Mouse (Mus musculus): Measurements from ENCODE around the gene Rest. TPM values are rescaled to one million over a fixed set of nuclear protein-coding genes. Genes with fewer than 3 reads are reported as not detected.

The Rest gene
- total and polyA plus RNA-seq, 2 experiments: 3.7 to 9.8 TPM

- DNase-seq (ENCODE audit: extremely low read depth, low read depth, low spot score): no peak
- WGBS: 96% methylated on average over 6 of the region's 6 CpGs
- no peaks in the 10 kb centered on the region for H3K4me1 ChIP-seq (ENCODE audit: control insufficient read depth, insufficient read depth, low read length)
- H3K79me2 ChIP-seq (ENCODE audit: control insufficient read depth, insufficient read depth, low read length): peaks cover 13% of the 10 kb centered on the region
- H3K27me3 ChIP-seq (ENCODE audit: control insufficient read depth, insufficient read depth, low read length): no peaks in the 10 kb centered on the region
- no peak overlapping the region for H3K9ac ChIP-seq (ENCODE audit: low read depth, low read length)
- H3K4me3 ChIP-seq (ENCODE audit: insufficient read depth, low read depth, low read length): no peak overlapping the region
- TF ChIP-seq POLR2A (IDR thresholded peaks at IDR 0.05; ENCODE audit: extremely low read depth, insufficient read depth, low read length) (no peak), CTCF (IDR thresholded peaks at IDR 0.05; ENCODE audit: low read depth, low read length) (no peak)
- no peak overlapping the region for H3K27ac ChIP-seq (replicated peaks; ENCODE audit: insufficient read depth, low read depth, low read length)
- peaks cover 31% of the 10 kb centered on the region for H3K36me3 ChIP-seq (ENCODE audit: control insufficient read depth, insufficient read depth, low read length)
Measured at GRCm38 (mm10) chr5:77277204-77277603, 11.9 kb downstream of the Rest start.

GRCm38 (mm10) chr5:77281518-77282174 lies 16.4 kb downstream of the Rest start:
- Histone ChIP-seq H3K4me1 (ENCODE audit: control insufficient read depth, insufficient read depth, low read length) (no peaks in the 10 kb centered on the region), H3K36me3 (ENCODE audit: control insufficient read depth, insufficient read depth, low read length) (peaks cover 36% of the 10 kb centered on the region), H3K4me3 (ENCODE audit: insufficient read depth, low read depth, low read length) (no peak overlapping the region), H3K27me3 (ENCODE audit: control insufficient read depth, insufficient read depth, low read length) (no peaks in the 10 kb centered on the region), H3K9ac (ENCODE audit: low read depth, low read length) (no peak overlapping the region), H3K27ac (replicated peaks; ENCODE audit: insufficient read depth, low read depth, low read length) (no peak overlapping the region), H3K79me2 (ENCODE audit: control insufficient read depth, insufficient read depth, low read length) (peaks cover 3% of the 10 kb centered on the region; the same call in 1 of the 2 replicates)
- WGBS: 88% methylated on average over 20 of the region's 20 CpGs
- DNase-seq (ENCODE audit: extremely low read depth, low read depth, low spot score): no peak
- TF ChIP-seq CTCF (IDR thresholded peaks at IDR 0.05; ENCODE audit: low read depth, low read length) (no peak), POLR2A (IDR thresholded peaks at IDR 0.05; ENCODE audit: extremely low read depth, insufficient read depth, low read length) (no peak)

GRCm38 (mm10) chr5:77282242-77282641 lies 17.0 kb downstream of the Rest start:
- Histone ChIP-seq H3K36me3 (ENCODE audit: control insufficient read depth, insufficient read depth, low read length) (peaks cover 34% of the 10 kb centered on the region), H3K4me1 (ENCODE audit: control insufficient read depth, insufficient read depth, low read length) (no peaks in the 10 kb centered on the region), H3K9ac (ENCODE audit: low read depth, low read length) (no peak overlapping the region), H3K4me3 (ENCODE audit: insufficient read depth, low read depth, low read length) (no peak overlapping the region), H3K27me3 (ENCODE audit: control insufficient read depth, insufficient read depth, low read length) (no peaks in the 10 kb centered on the region), H3K27ac (replicated peaks; ENCODE audit: insufficient read depth, low read depth, low read length) (no peak overlapping the region), H3K79me2 (ENCODE audit: control insufficient read depth, insufficient read depth, low read length) (peaks cover 3% of the 10 kb centered on the region; the same call in 1 of the 2 replicates)
- WGBS: 85% methylated on average over 9 of the region's 9 CpGs
- DNase-seq (ENCODE audit: extremely low read depth, low read depth, low spot score): no peak
- TF ChIP-seq POLR2A (IDR thresholded peaks at IDR 0.05; ENCODE audit: extremely low read depth, insufficient read depth, low read length): no peak
- TF ChIP-seq CTCF (IDR thresholded peaks at IDR 0.05; ENCODE audit: low read depth, low read length): no peak

GRCm38 (mm10) chr5:77285685-77286084 lies 20.4 kb downstream of the Rest start:
- H3K27ac ChIP-seq (replicated peaks; ENCODE audit: insufficient read depth, low read depth, low read length): no peak overlapping the region
- 92% methylated on average over 7 of the region's 7 CpGs for WGBS
- no peak for TF ChIP-seq POLR2A (IDR thresholded peaks at IDR 0.05; ENCODE audit: extremely low read depth, insufficient read depth, low read length)
- H3K4me3 ChIP-seq (ENCODE audit: insufficient read depth, low read depth, low read length): no peak overlapping the region
- no peaks in the 10 kb centered on the region for H3K4me1 ChIP-seq (ENCODE audit: control insufficient read depth, insufficient read depth, low read length)
- peaks cover 24% of the 10 kb centered on the region for H3K36me3 ChIP-seq (ENCODE audit: control insufficient read depth, insufficient read depth, low read length)
- no peak for DNase-seq (ENCODE audit: extremely low read depth, low read depth, low spot score)
- no peak overlapping the region for H3K9ac ChIP-seq (ENCODE audit: low read depth, low read length)
- H3K27me3 ChIP-seq (ENCODE audit: control insufficient read depth, insufficient read depth, low read length): no peaks in the 10 kb centered on the region
- 0 out of 2 replicates have a peak, but pooled peaks cover 3% of the 10 kb centered on the region for H3K79me2 ChIP-seq (ENCODE audit: control insufficient read depth, insufficient read depth, low read length)

- H3K27ac ChIP-seq (replicated peaks; ENCODE audit: insufficient read depth, low read depth, low read length): no peak overlapping the region
- no peak for TF ChIP-seq CTCF (IDR thresholded peaks at IDR 0.05; ENCODE audit: low read depth, low read length)
- TF ChIP-seq POLR2A (IDR thresholded peaks at IDR 0.05; ENCODE audit: extremely low read depth, insufficient read depth, low read length): no peak
- H3K9ac ChIP-seq (ENCODE audit: low read depth, low read length): no peak overlapping the region
- H3K27me3 ChIP-seq (ENCODE audit: control insufficient read depth, insufficient read depth, low read length): no peaks in the 10 kb centered on the region
- 0 out of 2 replicates have a peak, but pooled peaks cover 3% of the 10 kb centered on the region for H3K79me2 ChIP-seq (ENCODE audit: control insufficient read depth, insufficient read depth, low read length)
- H3K4me1 ChIP-seq (ENCODE audit: control insufficient read depth, insufficient read depth, low read length): no peaks in the 10 kb centered on the region
- peaks cover 18% of the 10 kb centered on the region for H3K36me3 ChIP-seq (ENCODE audit: control insufficient read depth, insufficient read depth, low read length)
- H3K4me3 ChIP-seq (ENCODE audit: insufficient read depth, low read depth, low read length): no peak overlapping the region
- no peak for DNase-seq (ENCODE audit: extremely low read depth, low read depth, low spot score)
- 88% methylated on average over 5 of the region's 5 CpGs for WGBS
Measured at GRCm38 (mm10) chr5:77286904-77287303, 21.6 kb downstream of the Rest start.

- Histone ChIP-seq H3K27ac (replicated peaks; ENCODE audit: insufficient read depth, low read depth, low read length) (no peak overlapping the region), H3K9ac (ENCODE audit: low read depth, low read length) (no peak overlapping the region), H3K79me2 (ENCODE audit: control insufficient read depth, insufficient read depth, low read length) (no peaks in the 10 kb centered on the region), H3K36me3 (ENCODE audit: control insufficient read depth, insufficient read depth, low read length) (peaks cover 14% of the 10 kb centered on the region), H3K4me3 (ENCODE audit: insufficient read depth, low read depth, low read length) (no peak overlapping the region), H3K27me3 (ENCODE audit: control insufficient read depth, insufficient read depth, low read length) (no peaks in the 10 kb centered on the region), H3K4me1 (ENCODE audit: control insufficient read depth, insufficient read depth, low read length) (no peaks in the 10 kb centered on the region)
- 86% methylated on average over 6 of the region's 6 CpGs for WGBS
- TF ChIP-seq CTCF (IDR thresholded peaks at IDR 0.05; ENCODE audit: low read depth, low read length) (no peak), POLR2A (IDR thresholded peaks at IDR 0.05; ENCODE audit: extremely low read depth, insufficient read depth, low read length) (no peak)
- DNase-seq (ENCODE audit: extremely low read depth, low read depth, low spot score): no peak
Measured at GRCm38 (mm10) chr5:77287901-77288300, 22.6 kb downstream of the Rest start.

All from liver, adult 2 months (tissue).